Mouse (Mus musculus): ENCODE results near the gene Sfxn5. TPM values are rescaled to one million over a fixed set of nuclear protein-coding genes. Genes with fewer than 3 reads are reported as not detected.

The Sfxn5 gene
- polyA plus RNA-seq, 1 experiment: 17.5 TPM

GRCm38 (mm10) chr6:85373066-85373860, 40.0 kb upstream of the Sfxn5 start:
- no peak for DNase-seq (ENCODE audit: low read depth)
- TF ChIP-seq CTCF (IDR thresholded peaks at IDR 0.05; ENCODE audit: borderline replicate concordance, extremely low read depth, insufficient read depth, insufficient read length) (no peak), POLR2A (IDR thresholded peaks at IDR 0.05; ENCODE audit: borderline replicate concordance, extremely low read depth, insufficient read depth, insufficient read length, poor library complexity, severe bottlenecking) (no peak)

- DNase-seq (ENCODE audit: low read depth): no peak
- no peak for TF ChIP-seq CTCF (IDR thresholded peaks at IDR 0.05; ENCODE audit: borderline replicate concordance, extremely low read depth, insufficient read depth, insufficient read length)
- TF ChIP-seq POLR2A (IDR thresholded peaks at IDR 0.05; ENCODE audit: borderline replicate concordance, extremely low read depth, insufficient read depth, insufficient read length, poor library complexity, severe bottlenecking): no peak
Measured at GRCm38 (mm10) chr6:85372496-85372895, 39.3 kb upstream of the Sfxn5 start.

- no peak for TF ChIP-seq CTCF (IDR thresholded peaks at IDR 0.05; ENCODE audit: borderline replicate concordance, extremely low read depth, insufficient read depth, insufficient read length)
- no peak for TF ChIP-seq POLR2A (IDR thresholded peaks at IDR 0.05; ENCODE audit: borderline replicate concordance, extremely low read depth, insufficient read depth, insufficient read length, poor library complexity, severe bottlenecking)
- DNase-seq (ENCODE audit: low read depth): no peak
Measured at GRCm38 (mm10) chr6:85371859-85372405, 38.7 kb upstream of the Sfxn5 start.

- TF ChIP-seq CTCF (IDR thresholded peaks at IDR 0.05; ENCODE audit: borderline replicate concordance, extremely low read depth, insufficient read depth, insufficient read length): no peak
- no peak for TF ChIP-seq POLR2A (IDR thresholded peaks at IDR 0.05; ENCODE audit: borderline replicate concordance, extremely low read depth, insufficient read depth, insufficient read length, poor library complexity, severe bottlenecking)
- DNase-seq (ENCODE audit: low read depth): no peak
Measured at GRCm38 (mm10) chr6:85370666-85371430, 37.6 kb upstream of the Sfxn5 start.

GRCm38 (mm10) chr6:85370041-85370440, 36.8 kb upstream of the Sfxn5 start:
- TF ChIP-seq POLR2A (IDR thresholded peaks at IDR 0.05; ENCODE audit: borderline replicate concordance, extremely low read depth, insufficient read depth, insufficient read length, poor library complexity, severe bottlenecking) (no peak), CTCF (IDR thresholded peaks at IDR 0.05; ENCODE audit: borderline replicate concordance, extremely low read depth, insufficient read depth, insufficient read length) (no peak)
- no peak for DNase-seq (ENCODE audit: low read depth)

GRCm38 (mm10) chr6:85369181-85369860, 36.1 kb upstream of the Sfxn5 start:
- DNase-seq (ENCODE audit: low read depth): peak; percentile 25
- TF ChIP-seq CTCF (IDR thresholded peaks at IDR 0.05; ENCODE audit: borderline replicate concordance, extremely low read depth, insufficient read depth, insufficient read length): no peak
- TF ChIP-seq POLR2A (IDR thresholded peaks at IDR 0.05; ENCODE audit: borderline replicate concordance, extremely low read depth, insufficient read depth, insufficient read length, poor library complexity, severe bottlenecking): no peak

GRCm38 (mm10) chr6:85368722-85369121, 35.5 kb upstream of the Sfxn5 start:
- TF ChIP-seq CTCF (IDR thresholded peaks at IDR 0.05; ENCODE audit: borderline replicate concordance, extremely low read depth, insufficient read depth, insufficient read length) (no peak), POLR2A (IDR thresholded peaks at IDR 0.05; ENCODE audit: borderline replicate concordance, extremely low read depth, insufficient read depth, insufficient read length, poor library complexity, severe bottlenecking) (no peak)
- DNase-seq (ENCODE audit: low read depth): no peak

- TF ChIP-seq POLR2A (IDR thresholded peaks at IDR 0.05; ENCODE audit: borderline replicate concordance, extremely low read depth, insufficient read depth, insufficient read length, poor library complexity, severe bottlenecking) (no peak), CTCF (IDR thresholded peaks at IDR 0.05; ENCODE audit: borderline replicate concordance, extremely low read depth, insufficient read depth, insufficient read length) (no peak)
- no peak for DNase-seq (ENCODE audit: low read depth)
Measured at GRCm38 (mm10) chr6:85368166-85368565, 34.9 kb upstream of the Sfxn5 start.

- peak; percentile 14 for DNase-seq (ENCODE audit: low read depth)
- TF ChIP-seq CTCF (IDR thresholded peaks at IDR 0.05; ENCODE audit: borderline replicate concordance, extremely low read depth, insufficient read depth, insufficient read length) (no peak), POLR2A (IDR thresholded peaks at IDR 0.05; ENCODE audit: borderline replicate concordance, extremely low read depth, insufficient read depth, insufficient read length, poor library complexity, severe bottlenecking) (no peak)
Measured at GRCm38 (mm10) chr6:85366387-85366786, 33.2 kb upstream of the Sfxn5 start.

GRCm38 (mm10) chr6:85364439-85364838, 31.2 kb upstream of the Sfxn5 start:
- DNase-seq (ENCODE audit: low read depth): no peak
- no peak for TF ChIP-seq POLR2A (IDR thresholded peaks at IDR 0.05; ENCODE audit: borderline replicate concordance, extremely low read depth, insufficient read depth, insufficient read length, poor library complexity, severe bottlenecking)
- TF ChIP-seq CTCF (IDR thresholded peaks at IDR 0.05; ENCODE audit: borderline replicate concordance, extremely low read depth, insufficient read depth, insufficient read length): no peak

- DNase-seq (ENCODE audit: low read depth): no peak
- TF ChIP-seq POLR2A (IDR thresholded peaks at IDR 0.05; ENCODE audit: borderline replicate concordance, extremely low read depth, insufficient read depth, insufficient read length, poor library complexity, severe bottlenecking) (no peak), CTCF (IDR thresholded peaks at IDR 0.05; ENCODE audit: borderline replicate concordance, extremely low read depth, insufficient read depth, insufficient read length) (no peak)
Measured at GRCm38 (mm10) chr6:85363906-85364260, 30.7 kb upstream of the Sfxn5 start.
